Mouse (Mus musculus) hindbrain, embryonic 12.5 days (tissue): ENCODE data around the gene Stt3a. TPM values are rescaled to one million over a fixed set of nuclear protein-coding genes. Genes with fewer than 3 reads are reported as not detected.

ENCODE experiments used
- ATAC-seq: fragments of 200-750 bp; cut with Nextera tagmentation; 2 replicates; pipeline ENCODE4 v1.8.0; 2017; ENCODE audit warnings: moderate TSS enrichment; ENCODE audit not compliant: low FRiP score
- H3K27ac ChIP-seq: fragments of 300-500 bp; sonication (generic); 2 replicates; pipeline ENCODE4 v1.5.1; 2016; ENCODE audit warnings: mild to moderate bottlenecking
- H3K27me3 ChIP-seq: fragments of 300-500 bp; sonication (generic); 2 replicates; pipeline ENCODE4 v1.6.1; 2016; ENCODE audit warnings: mild to moderate bottlenecking
- H3K36me3 ChIP-seq: fragments of 300-500 bp; sonication (generic); 2 replicates; pipeline ENCODE4 v1.6.1; 2016; ENCODE audit warnings: mild to moderate bottlenecking
- H3K4me1 ChIP-seq: fragments of 300-500 bp; sonication (generic); 2 replicates; pipeline ENCODE4 v1.6.1; 2016
- H3K4me2 ChIP-seq: fragments of 300-500 bp; sonication (generic); replicated peaks from 2 replicates; pipeline ENCODE4 v1.6.1; 2016; ENCODE audit warnings: mild to moderate bottlenecking
- H3K4me3 ChIP-seq: fragments of 300-500 bp; sonication (generic); 2 replicates; pipeline ENCODE4 v1.5.1; 2016; ENCODE audit warnings: mild to moderate bottlenecking
- H3K9ac ChIP-seq: fragments of 300-500 bp; sonication (generic); 2 replicates; pipeline ENCODE4 v1.6.1; 2016; ENCODE audit warnings: mild to moderate bottlenecking, moderate library complexity
- H3K9me3 ChIP-seq: fragments of 300-500 bp; sonication (generic); replicated peaks from 2 replicates; pipeline ENCODE4 v1.6.1; 2016; ENCODE audit warnings: mild to moderate bottlenecking
- WGBS: fragments of 180-500 bp; shearing (Covaris S2); methylation state at CpG from one replicate; pipeline ENCODE4 v1.1.7; 2016; 5-methylcytosine and 5-hydroxymethylcytosine counted together
- polyA plus RNA-seq: library from polyadenylated mRNA; unstranded; fragments of >200 nt; fragmentation: Nextera tagmentation; extraction: Ambion mirVana; gene quantifications from 2 replicates; pipeline ENCODE4 v1.2.1, GENCODE M21; 2016

The Stt3a gene
- 167 and 174 TPM in 2 replicates for polyA plus RNA-seq

DNA sequence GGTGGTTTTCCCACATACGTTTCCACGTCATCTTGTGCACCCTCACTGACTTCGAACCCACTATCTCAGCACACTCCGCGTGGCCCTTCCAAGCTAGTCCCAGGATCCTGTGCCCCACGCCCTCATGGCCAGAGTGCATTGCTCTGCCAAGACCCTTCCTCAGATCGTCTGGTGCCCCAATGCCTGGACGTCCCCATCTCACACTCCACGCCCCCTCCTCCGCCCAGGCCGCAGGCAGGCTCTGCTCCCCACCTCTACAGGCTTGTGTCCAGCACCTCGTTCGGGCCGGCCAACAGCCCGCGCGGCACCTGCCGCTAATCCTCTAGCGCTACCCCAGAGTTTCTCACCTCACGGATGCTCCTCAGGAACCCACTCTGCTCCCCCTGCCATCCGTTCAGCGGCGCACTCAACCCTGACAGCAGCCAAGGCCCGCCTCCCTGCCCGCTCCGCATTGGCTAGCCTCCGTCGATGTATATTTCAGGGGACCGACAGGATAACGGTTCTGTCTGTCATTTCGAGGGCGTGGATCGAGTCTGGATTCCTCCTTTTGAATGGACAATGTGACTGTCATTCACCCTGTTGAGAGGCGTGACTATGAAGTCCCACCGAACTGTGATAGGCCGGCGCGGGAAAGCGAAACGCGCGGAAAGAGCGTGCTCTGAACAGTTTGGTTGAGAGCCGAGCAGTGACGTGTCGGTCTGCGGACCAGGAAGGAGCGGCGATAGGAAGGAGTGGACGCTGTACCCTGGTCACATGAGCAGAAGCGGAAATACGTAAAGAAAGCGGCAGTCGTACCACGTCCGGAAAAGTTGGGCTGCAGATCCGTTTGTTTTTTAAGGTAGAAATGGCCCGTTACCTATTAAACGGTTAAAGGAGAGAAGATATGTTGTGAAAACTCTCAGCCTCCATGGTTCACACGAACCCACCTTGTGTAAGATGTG, at the start of gene Stt3a:
Gene Stt3a, minus strand, starts transcription at position 477 of the 941 bp plus-strand sequence.
- H3K4me1 ChIP-seq, result peaks cover 14% of the 10 kb centered on the region
- WGBS, result under 1% methylated on average over 60 of the region's 60 CpGs
- H3K27me3 ChIP-seq, result no peaks in the 10 kb centered on the region
- ATAC-seq, result peak; percentile 100
- no peaks in the 10 kb centered on the region for H3K9me3 ChIP-seq
- peak within 1 kb of the TSS; percentile 91 for H3K9ac ChIP-seq
- peak within 1 kb of the TSS; percentile 92 for H3K4me2 ChIP-seq
- peaks cover 16% of the 10 kb centered on the region for H3K36me3 ChIP-seq
- peak within 1 kb of the TSS; percentile 87 for H3K27ac ChIP-seq
- H3K4me3 ChIP-seq, result peak within 1 kb of the TSS; percentile 95

DNA sequence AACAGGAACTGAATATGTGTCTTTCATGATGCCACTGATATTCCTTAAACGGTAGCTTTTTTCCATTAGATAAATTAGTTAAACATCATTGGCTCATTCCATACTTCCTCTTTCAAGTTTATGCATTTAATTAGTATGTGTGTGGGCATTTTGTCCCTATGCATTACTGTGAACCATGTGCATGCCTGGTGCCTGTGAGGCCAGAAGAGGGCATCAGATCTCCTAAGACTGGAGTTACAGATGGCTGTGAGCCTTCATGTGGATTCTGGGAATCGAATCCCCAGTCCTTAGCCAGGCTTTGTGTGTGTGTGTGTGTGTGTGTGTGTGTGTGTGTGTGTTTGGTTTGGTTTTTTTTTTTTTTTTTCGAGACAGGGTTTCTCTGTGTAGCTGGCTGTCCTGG, 47.0 kb upstream of the Stt3a start:
- no peak overlapping the region for H3K4me2 ChIP-seq
- H3K9me3 ChIP-seq, result no peaks in the 10 kb centered on the region
- H3K9ac ChIP-seq, result no peak overlapping the region
- no peaks in the 10 kb centered on the region for H3K4me1 ChIP-seq
- ATAC-seq, result no peak
- WGBS, result 88% methylated on average over 3 of the region's 3 CpGs
- no peaks in the 10 kb centered on the region for H3K36me3 ChIP-seq
- no peak overlapping the region for H3K27ac ChIP-seq
- H3K4me3 ChIP-seq, result no peak overlapping the region
- no peaks in the 10 kb centered on the region for H3K27me3 ChIP-seq

DNA sequence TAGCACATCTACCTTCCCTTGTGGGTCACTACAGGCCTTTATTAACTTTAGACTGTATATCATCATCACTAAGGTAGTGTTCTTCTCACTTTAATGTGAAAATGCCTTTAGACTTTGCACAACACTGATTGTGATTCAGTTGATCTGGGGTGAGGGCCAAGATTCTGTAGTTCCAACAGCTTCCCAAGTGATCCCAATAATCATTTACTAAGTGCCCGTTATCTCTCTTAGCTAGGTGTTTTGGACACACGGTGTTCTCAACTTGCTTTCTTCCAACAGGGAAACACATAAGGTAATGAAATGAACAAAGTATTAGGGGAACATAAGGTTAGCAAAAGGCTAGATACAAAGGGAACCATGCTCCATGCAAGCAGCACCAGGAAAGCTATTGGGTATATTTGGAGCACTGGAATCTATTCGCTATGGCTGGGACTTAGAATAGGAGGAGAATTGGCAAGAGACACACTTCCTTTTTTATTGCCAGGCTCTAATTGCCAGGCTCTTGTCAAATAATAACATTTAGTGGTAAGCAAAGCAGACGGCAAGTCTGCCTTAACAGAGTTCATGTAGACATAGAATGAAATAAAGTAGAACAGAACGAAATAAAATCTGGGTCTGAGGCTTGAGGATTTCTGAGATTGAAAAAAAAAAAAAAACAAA, 40.8 kb upstream of the Stt3a start:
- H3K27ac ChIP-seq, result no peak overlapping the region
- ATAC-seq, result no peak
- no peaks in the 10 kb centered on the region for H3K4me1 ChIP-seq
- H3K4me2 ChIP-seq, result no peak overlapping the region
- H3K27me3 ChIP-seq, result no peaks in the 10 kb centered on the region
- no peaks in the 10 kb centered on the region for H3K36me3 ChIP-seq
- H3K9me3 ChIP-seq, result no peaks in the 10 kb centered on the region
- H3K4me3 ChIP-seq, result no peak overlapping the region
- WGBS, result 92% methylated on average over 5 of the region's 5 CpGs
- no peak overlapping the region for H3K9ac ChIP-seq

DNA sequence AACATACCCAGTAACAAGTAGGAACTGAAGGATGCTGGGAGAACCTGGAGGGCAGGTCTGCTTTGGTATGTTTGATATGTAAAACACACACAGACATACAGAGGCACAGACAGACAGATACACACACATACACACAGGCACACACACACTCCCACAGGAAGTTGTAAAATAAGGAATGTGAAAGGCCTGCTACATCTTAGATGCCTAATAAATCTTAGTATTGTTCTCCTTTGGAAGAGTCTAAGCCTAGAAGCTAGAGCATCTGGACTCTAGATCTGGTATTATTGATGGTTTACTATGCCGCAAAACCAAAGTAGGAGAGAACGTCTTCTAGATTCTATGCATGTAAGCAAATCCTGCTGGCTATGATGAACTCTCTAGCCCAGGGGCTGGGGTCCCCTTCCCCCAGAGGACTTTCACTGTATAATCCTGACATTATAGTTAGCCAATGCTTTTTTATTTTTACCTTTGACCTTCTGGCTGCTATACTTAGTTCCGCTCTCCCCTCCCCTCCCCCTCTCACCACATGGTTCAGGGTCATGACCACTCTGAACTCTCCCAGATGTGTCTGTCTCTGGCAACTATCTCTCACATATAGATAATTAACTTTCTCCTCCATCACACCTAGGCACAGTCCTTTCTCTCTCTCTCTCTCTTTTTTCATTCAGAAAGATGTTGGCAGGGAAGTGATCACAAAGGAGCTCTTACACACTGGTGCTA, 37.9 kb upstream of the Stt3a start:
- WGBS, result 83% methylated on average over 3 of the region's 3 CpGs

DNA sequence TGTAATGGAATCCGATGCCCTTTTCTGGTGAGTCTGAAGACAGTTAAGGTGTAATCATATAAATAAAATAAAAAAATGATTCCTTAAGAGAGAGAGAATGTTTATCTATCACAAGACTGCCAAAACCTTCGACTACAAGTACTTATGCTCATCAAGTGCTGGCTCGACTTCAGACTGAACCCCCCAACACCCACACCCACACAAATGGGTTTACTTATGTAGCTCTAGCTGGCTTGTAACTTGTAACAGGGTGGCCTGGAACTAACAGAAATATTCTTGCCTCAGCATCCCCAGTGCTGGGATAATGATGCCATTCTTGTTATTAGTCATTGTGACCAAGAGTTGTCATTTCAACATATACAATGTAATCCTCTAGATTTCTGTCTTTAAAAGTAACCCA, 36.4 kb upstream of the Stt3a start:
- H3K27me3 ChIP-seq, result no peaks in the 10 kb centered on the region
- no peak overlapping the region for H3K27ac ChIP-seq
- no peaks in the 10 kb centered on the region for H3K9me3 ChIP-seq
- no peak overlapping the region for H3K9ac ChIP-seq
- H3K4me1 ChIP-seq, result no peaks in the 10 kb centered on the region
- H3K4me3 ChIP-seq, result no peak overlapping the region
- no peak for ATAC-seq
- 85% methylated on average over 3 of the region's 3 CpGs for WGBS
- H3K4me2 ChIP-seq, result no peak overlapping the region
- H3K36me3 ChIP-seq, result no peaks in the 10 kb centered on the region

More for the DNA sequence above, 37.9 kb upstream of the Stt3a start:
- H3K4me3 ChIP-seq, result no peak overlapping the region
- no peak for ATAC-seq
- H3K27me3 ChIP-seq, result no peaks in the 10 kb centered on the region
- no peaks in the 10 kb centered on the region for H3K9me3 ChIP-seq
- no peaks in the 10 kb centered on the region for H3K36me3 ChIP-seq
- no peaks in the 10 kb centered on the region for H3K4me1 ChIP-seq
- H3K9ac ChIP-seq, result no peak overlapping the region
- no peak overlapping the region for H3K4me2 ChIP-seq
- H3K27ac ChIP-seq, result no peak overlapping the region

DNA sequence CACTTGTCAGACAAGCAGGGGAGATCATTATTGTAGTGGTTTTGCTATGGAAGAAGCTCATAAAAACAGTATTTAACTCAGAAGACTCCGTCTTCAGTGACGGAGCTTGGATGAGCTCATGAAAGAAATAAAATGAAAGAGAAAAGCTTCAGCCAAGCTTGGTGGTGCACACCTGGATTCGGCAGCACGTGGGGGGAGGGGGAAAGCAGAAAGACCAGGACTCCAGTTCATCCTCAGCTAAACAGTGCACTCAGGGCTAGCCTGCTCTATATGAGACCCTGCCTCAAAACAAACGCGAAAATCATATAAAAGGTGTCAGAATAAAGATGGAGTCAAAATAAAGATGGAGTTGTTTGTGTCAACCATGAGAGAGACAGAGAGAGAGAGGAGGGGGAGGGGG, 35.9 kb upstream of the Stt3a start:
- Histone ChIP-seq H3K4me1 (no peaks in the 10 kb centered on the region), H3K4me3 (no peak overlapping the region), H3K9me3 (no peaks in the 10 kb centered on the region), H3K4me2 (no peak overlapping the region), H3K9ac (no peak overlapping the region), H3K27ac (no peak overlapping the region), H3K27me3 (no peaks in the 10 kb centered on the region), H3K36me3 (no peaks in the 10 kb centered on the region)
- no peak for ATAC-seq
- 80% methylated on average over 6 of the region's 6 CpGs for WGBS

DNA sequence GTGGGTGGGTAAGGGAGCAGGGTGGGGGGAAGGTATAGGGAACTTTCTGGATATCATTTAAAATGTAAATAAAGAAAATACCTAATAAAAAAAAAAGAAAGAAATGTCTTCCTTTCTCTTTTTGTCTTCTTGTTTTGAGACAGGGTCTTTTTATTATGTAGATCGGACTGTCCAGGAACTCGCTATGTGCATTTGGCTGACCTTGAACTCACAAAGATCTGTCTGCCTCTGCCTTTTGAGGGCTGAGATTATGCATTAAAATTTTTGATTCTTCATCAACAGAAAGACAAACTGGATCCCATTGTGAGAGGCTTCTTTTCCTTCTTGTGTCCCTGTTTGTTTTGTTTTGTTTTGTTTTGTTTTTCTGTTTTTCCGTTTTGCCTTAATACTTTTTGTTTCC, 35.5 kb upstream of the Stt3a start:
- ATAC-seq, result no peak
- Histone ChIP-seq H3K36me3 (no peaks in the 10 kb centered on the region), H3K4me3 (no peak overlapping the region), H3K4me1 (no peaks in the 10 kb centered on the region), H3K27me3 (no peaks in the 10 kb centered on the region), H3K27ac (no peak overlapping the region), H3K9me3 (no peaks in the 10 kb centered on the region), H3K9ac (no peak overlapping the region), H3K4me2 (no peak overlapping the region)
- WGBS, result 86% methylated on average over 3 of the region's 3 CpGs

DNA sequence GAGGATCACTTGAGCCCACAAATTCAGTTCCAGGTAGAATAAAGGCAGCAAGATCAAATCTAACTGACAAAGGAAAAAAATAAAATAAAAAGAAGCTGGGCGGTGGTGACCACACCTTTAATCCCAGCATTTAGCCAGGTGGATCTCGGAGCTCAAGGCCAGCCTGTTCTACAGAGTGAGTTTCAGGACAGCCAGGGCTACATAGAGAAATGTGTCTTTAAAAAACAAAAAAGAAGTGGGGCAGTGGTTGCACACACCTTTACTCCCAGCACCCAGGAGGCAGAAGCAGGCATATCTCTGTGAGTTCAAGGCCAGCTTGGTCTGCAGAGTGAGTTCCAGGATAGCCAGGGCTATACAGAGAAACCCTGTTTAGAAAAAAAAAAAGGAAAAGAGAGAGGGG, 34.5 kb upstream of the Stt3a start:
- Histone ChIP-seq H3K4me1 (no peaks in the 10 kb centered on the region), H3K27ac (no peak overlapping the region), H3K27me3 (no peaks in the 10 kb centered on the region), H3K4me2 (no peak overlapping the region), H3K9ac (no peak overlapping the region), H3K4me3 (no peak overlapping the region), H3K36me3 (no peaks in the 10 kb centered on the region), H3K9me3 (no peaks in the 10 kb centered on the region)
- WGBS, result 81% methylated on average over 2 of the region's 2 CpGs
- ATAC-seq, result no peak

DNA sequence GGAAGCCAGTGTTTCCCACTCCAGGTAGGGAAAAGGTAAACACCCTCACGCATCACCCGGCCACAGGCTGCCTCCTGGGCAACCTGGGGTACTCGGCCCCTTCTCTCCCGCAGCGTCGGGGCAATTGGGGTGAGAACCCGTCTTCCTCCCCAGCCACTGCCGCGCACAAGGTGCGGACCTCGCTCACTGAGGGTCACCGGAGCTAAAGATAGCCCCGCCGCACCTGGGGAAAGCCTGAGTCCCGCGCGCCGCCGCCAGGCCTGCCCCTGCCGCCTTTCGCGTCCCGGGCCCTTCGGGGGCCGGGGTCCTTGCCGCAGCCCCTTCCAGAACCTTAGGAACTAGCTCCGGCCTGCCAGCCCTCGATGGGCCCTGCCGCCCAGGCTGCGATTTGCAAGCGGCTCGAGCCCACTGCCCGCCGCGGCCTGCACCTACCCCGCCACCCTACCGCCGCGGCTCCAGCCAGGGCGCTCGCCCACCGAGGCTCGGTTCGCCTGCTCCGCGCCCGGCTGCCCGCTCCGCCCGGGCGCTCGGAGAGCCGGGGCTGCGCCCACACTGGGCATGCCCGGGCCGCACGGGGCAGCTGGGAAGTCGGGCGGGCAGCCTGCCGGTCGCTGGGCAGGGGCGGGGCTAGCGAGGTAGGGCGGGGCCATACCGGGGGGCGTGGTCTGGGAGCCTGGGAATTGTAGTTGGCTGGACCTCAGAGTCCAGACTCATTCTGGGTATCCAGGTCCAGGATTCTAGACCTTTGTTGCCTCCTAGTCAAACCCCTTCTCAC, 29.5 kb upstream of the Stt3a start, which contains the start of gene Ei24:
Gene Ei24, minus strand, starts transcription at position 613 of the 775 bp plus-strand sequence.
- Histone ChIP-seq H3K4me3 (peak within 1 kb of the TSS; percentile 94), H3K4me2 (peak within 1 kb of the TSS; percentile 87), H3K4me1 (peaks cover 11% of the 10 kb centered on the region), H3K27me3 (no peaks in the 10 kb centered on the region), H3K27ac (peak within 1 kb of the TSS; percentile 81), H3K36me3 (peaks cover 6% of the 10 kb centered on the region), H3K9me3 (no peaks in the 10 kb centered on the region), H3K9ac (peak within 1 kb of the TSS; percentile 92)
- WGBS, result under 1% methylated on average over 66 of the region's 66 CpGs
- peak; percentile 99 for ATAC-seq

DNA sequence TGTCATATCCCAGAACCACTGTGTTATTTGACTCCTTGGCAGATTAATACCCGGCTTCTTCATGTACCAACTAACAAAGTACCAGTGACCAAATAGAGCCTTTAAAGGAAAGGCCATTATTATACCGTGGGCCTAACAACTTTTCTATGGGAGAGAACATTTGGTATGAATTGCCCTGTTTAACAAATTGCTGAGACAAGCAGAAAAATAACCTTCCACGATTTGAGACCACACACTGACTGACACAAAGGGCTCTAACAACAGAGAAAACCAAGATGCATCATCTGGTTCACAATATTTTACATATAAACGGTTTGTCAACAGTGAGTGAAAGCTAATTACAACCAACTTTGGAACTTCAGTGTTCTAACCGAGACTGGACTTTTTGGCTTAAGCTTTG, 28.7 kb upstream of the Stt3a start:
- Histone ChIP-seq H3K27me3 (no peaks in the 10 kb centered on the region), H3K9me3 (no peaks in the 10 kb centered on the region), H3K4me3 (peak overlapping the region; percentile 94), H3K27ac (no peak overlapping the region), H3K36me3 (peaks cover 14% of the 10 kb centered on the region), H3K4me2 (peak overlapping the region; percentile 87), H3K4me1 (peaks cover 11% of the 10 kb centered on the region), H3K9ac (peak overlapping the region; percentile 92)
- no peak for ATAC-seq
- WGBS, result 17% methylated on average over 5 of the region's 5 CpGs

DNA sequence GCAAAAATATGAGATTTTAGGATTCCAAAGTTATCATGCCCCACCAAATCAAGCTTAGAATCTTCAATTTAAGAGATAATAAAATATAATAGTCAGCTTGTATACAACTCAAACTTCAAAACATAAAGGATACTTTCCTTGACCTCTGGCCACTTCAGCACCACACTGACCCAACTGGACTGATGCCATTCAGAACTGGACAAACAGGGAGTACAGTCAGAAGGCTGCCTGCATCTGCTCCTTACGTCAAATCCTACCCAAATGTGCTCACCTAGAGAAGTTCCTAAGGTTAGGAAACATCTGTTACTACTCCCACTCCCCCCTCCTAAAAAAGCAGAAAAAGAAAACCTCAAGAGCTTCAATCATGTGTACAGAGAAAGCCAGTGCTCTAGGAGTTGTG, 28.1 kb upstream of the Stt3a start:
- no peak for ATAC-seq
- Histone ChIP-seq H3K4me1 (peaks cover 11% of the 10 kb centered on the region), H3K9me3 (no peaks in the 10 kb centered on the region), H3K36me3 (peaks cover 21% of the 10 kb centered on the region), H3K4me2 (peak overlapping the region; percentile 87; the same call in 1 of the 2 replicates), H3K27me3 (no peaks in the 10 kb centered on the region), H3K9ac (no peak overlapping the region), H3K4me3 (0 out of 2 replicates have a peak overlapping the region, but pooled peaks have one; percentile 94), H3K27ac (no peak overlapping the region)
- WGBS, result 75% methylated on average over 1 of the region's 1 CpGs
